Mouse (Mus musculus) C2C12 (cell line): Measurements from ENCODE around the gene Trp53tg5.

Experiments used
- CEBPB ChIP-seq: IDR thresholded peaks from one replicate; pipeline ENCODE4 v1.6.1; 2011; ENCODE audit warnings: low read depth, mild to moderate bottlenecking, control low read depth, moderate library complexity
- CTCF ChIP-seq: IDR thresholded peaks from one replicate; pipeline ENCODE4 v1.5.1; 2011; ENCODE audit not compliant: control insufficient read depth, insufficient read depth, insufficient read length
- MYOD1 ChIP-seq: IDR thresholded peaks from one replicate; pipeline ENCODE4 v1.6.1; 2011; ENCODE audit warnings: low read depth; ENCODE audit not compliant: control insufficient read depth, insufficient read length
- USF1 ChIP-seq: IDR thresholded peaks from one replicate; pipeline ENCODE4 v1.6.1; 2011; ENCODE audit warnings: low read depth, mild to moderate bottlenecking, control low read depth, moderate library complexity

- TF ChIP-seq USF1 (no peak), CTCF (no peak), CEBPB (no peak), MYOD1 (no peak)
These were observed 33.2 kb downstream of the Trp53tg5 start for GRCm38 (mm10) chr2:164440314-164440713.
